Mouse (Mus musculus) forebrain, embryonic 15.5 days (tissue): Measurements from ENCODE around the gene Ppcdc. TPM values are rescaled to one million over a fixed set of nuclear protein-coding genes. Genes with fewer than 3 reads are reported as not detected.

Source experiments
- ATAC-seq: fragments of 200-750 bp; cut with Nextera tagmentation; replicated peaks from 2 replicates; pipeline ENCODE4 v1.8.0; 2017; ENCODE audit warnings: mild to moderate bottlenecking, moderate TSS enrichment, moderate library complexity
- H3K27ac ChIP-seq: fragments of 300-500 bp; sonication (generic); replicated peaks from 2 replicates; pipeline ENCODE4 v1.5.1; 2015; ENCODE audit warnings: mild to moderate bottlenecking, inconsistent platforms
- H3K27me3 ChIP-seq: fragments of 300-500 bp; sonication (generic); 2 replicates; pipeline ENCODE4 v1.6.1; 2015; ENCODE audit warnings: inconsistent platforms
- H3K36me3 ChIP-seq: fragments of 300-500 bp; sonication (generic); 2 replicates; pipeline ENCODE4 v1.6.1; 2015; ENCODE audit warnings: mild to moderate bottlenecking, inconsistent platforms
- H3K4me1 ChIP-seq: fragments of 300-500 bp; sonication (generic); 2 replicates; pipeline ENCODE4 v1.6.1; 2015; ENCODE audit warnings: inconsistent platforms
- H3K4me2 ChIP-seq: fragments of 300-500 bp; sonication (generic); replicated peaks from 2 replicates; pipeline ENCODE4 v1.6.1; 2015; ENCODE audit warnings: mild to moderate bottlenecking, inconsistent platforms
- H3K4me3 ChIP-seq: fragments of 300-500 bp; sonication (generic); 2 replicates; pipeline ENCODE4 v1.5.1; 2015; ENCODE audit warnings: mild to moderate bottlenecking, inconsistent platforms
- H3K9ac ChIP-seq: fragments of 300-500 bp; sonication (generic); replicated peaks from 2 replicates; pipeline ENCODE4 v1.6.1; 2015; ENCODE audit warnings: mild to moderate bottlenecking, inconsistent platforms
- H3K9me3 ChIP-seq: fragments of 300-500 bp; sonication (generic); 2 replicates; pipeline ENCODE4 v1.6.1; 2016; ENCODE audit warnings: inconsistent platforms
- WGBS: fragments of 180-500 bp; shearing (Covaris S2); methylation state at CpG from one replicate; pipeline ENCODE4 v1.1.7; 2015; ENCODE audit warnings: mixed read lengths; 5-methylcytosine and 5-hydroxymethylcytosine counted together
- polyA plus RNA-seq: library from polyadenylated mRNA; unstranded; fragments of >200 nt; fragmentation: Nextera tagmentation; extraction: Ambion mirVana; gene quantifications from 2 replicates; pipeline ENCODE4 v1.2.1, GENCODE M21; 2015

Ppcdc gene
- polyA plus RNA-seq, 1 experiment from 2014 or later, result 29.5 TPM

DNA sequence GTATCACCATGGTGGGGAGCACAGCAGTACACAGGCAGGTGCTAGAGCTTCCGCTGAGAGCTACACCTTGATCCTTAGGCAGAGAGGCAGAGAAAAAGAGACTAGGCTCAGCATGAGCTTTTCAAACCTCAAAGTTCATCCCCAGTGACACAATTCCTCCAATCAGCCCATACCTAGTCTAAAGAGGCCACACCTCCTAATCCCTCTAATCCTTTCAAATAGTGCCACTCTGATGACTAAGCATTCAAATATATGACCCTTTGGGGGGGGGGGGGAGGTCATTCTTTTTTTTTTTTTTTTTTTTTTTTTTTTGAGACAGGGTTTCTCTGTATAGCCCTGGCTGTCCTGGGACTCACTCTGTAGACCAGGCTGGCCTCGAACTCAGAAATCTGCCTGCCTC is 41.2 kb downstream of the Ppcdc start:
- H3K4me3 ChIP-seq, result no peak overlapping the region
- no peak overlapping the region for H3K9ac ChIP-seq
- no peaks in the 10 kb centered on the region for H3K4me1 ChIP-seq
- H3K27me3 ChIP-seq, result no peaks in the 10 kb centered on the region
- 95% methylated on average over 2 of the region's 2 CpGs for WGBS
- ATAC-seq, result no peak
- H3K4me2 ChIP-seq, result no peak overlapping the region
- no peak overlapping the region for H3K27ac ChIP-seq
- no peaks in the 10 kb centered on the region for H3K36me3 ChIP-seq
- peaks cover 7% of the 10 kb centered on the region; the same call in 1 of the 2 replicates for H3K9me3 ChIP-seq

DNA sequence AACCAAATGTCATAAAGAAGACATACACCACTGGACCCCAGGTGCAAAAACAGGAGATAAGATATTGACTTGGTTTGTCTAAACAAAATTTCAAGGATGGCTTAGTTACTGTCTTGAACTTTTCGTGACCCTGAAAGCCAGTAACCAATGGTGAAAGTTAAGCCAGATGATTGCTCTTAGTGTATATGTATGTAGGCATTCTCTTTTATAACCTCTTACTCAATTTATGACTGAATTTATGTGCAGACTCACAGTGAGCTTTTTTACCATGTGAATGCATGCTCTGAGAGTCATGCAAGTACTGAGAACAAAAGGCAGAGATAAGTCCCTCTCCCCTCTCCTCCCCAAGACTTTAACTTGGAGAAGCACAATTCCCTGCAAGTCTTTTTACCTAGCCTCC is 47.0 kb downstream of the Ppcdc start:
- no peak overlapping the region for H3K4me2 ChIP-seq
- H3K27ac ChIP-seq, result no peak overlapping the region
- no peak for ATAC-seq
- no peaks in the 10 kb centered on the region for H3K36me3 ChIP-seq
- H3K9me3 ChIP-seq, result no peaks in the 10 kb centered on the region
- no peaks in the 10 kb centered on the region for H3K27me3 ChIP-seq
- no peaks in the 10 kb centered on the region for H3K4me1 ChIP-seq
- whole genome bisulfite sequencing, result 87% methylated on average over 1 of the region's 1 CpGs
- H3K4me3 ChIP-seq, result no peak overlapping the region
- H3K9ac ChIP-seq, result no peak overlapping the region

DNA sequence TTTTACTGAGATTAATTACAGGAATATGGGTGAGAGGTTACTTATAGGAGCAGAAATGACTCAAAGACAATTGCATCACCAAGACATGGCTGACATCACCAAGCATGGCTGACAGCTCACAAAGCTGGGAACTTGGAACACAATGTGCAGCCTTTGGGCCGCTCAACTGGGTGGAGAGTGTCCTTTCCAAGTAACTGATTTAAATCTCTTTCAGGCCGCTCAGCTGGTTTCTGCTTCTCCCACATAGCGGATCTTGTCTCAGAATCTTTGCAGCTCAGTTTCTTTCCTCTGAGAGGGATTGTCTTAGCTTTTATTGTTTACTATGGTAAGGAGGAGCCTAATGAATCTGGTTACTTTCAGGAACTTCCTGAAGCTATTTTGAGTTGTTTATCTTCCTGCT is 49.1 kb downstream of the Ppcdc start:
- H3K36me3 ChIP-seq, result no peaks in the 10 kb centered on the region
- no peak overlapping the region for H3K27ac ChIP-seq
- no peaks in the 10 kb centered on the region for H3K9me3 ChIP-seq
- ATAC-seq, result no peak
- WGBS, result 69% methylated on average over 3 of the region's 3 CpGs
- no peaks in the 10 kb centered on the region for H3K4me1 ChIP-seq
- H3K27me3 ChIP-seq, result no peaks in the 10 kb centered on the region
- H3K9ac ChIP-seq, result no peak overlapping the region
- no peak overlapping the region for H3K4me2 ChIP-seq
- H3K4me3 ChIP-seq, result no peak overlapping the region

- Histone ChIP-seq H3K4me3 (no peak overlapping the region), H3K9me3 (no peaks in the 10 kb centered on the region), H3K27me3 (no peaks in the 10 kb centered on the region), H3K9ac (no peak overlapping the region), H3K36me3 (no peaks in the 10 kb centered on the region), H3K27ac (no peak overlapping the region), H3K4me2 (no peak overlapping the region), H3K4me1 (no peaks in the 10 kb centered on the region)
- WGBS, result 18% methylated on average over 1 of the region's 1 CpGs
- ATAC-seq, result no peak
These were observed 50.8 kb downstream of the Ppcdc start for GRCm38 (mm10) chr9:57389131-57389530.

GRCm38 (mm10) chr9:57386926-57387325 is 53.0 kb downstream of the Ppcdc start:
- WGBS, result 89% methylated on average over 4 of the region's 4 CpGs

GRCm38 (mm10) chr9:57384621-57385020 is 55.3 kb downstream of the Ppcdc start:
- no peak for ATAC-seq
- 88% methylated on average over 2 of the region's 2 CpGs for WGBS

More at GRCm38 (mm10) chr9:57386926-57387325, 53.0 kb downstream of the Ppcdc start:
- Histone ChIP-seq H3K4me1 (no peaks in the 10 kb centered on the region), H3K27ac (no peak overlapping the region), H3K27me3 (no peaks in the 10 kb centered on the region), H3K4me3 (no peak overlapping the region), H3K9me3 (no peaks in the 10 kb centered on the region), H3K36me3 (no peaks in the 10 kb centered on the region), H3K9ac (no peak overlapping the region), H3K4me2 (no peak overlapping the region)
- no peak for ATAC-seq

DNA sequence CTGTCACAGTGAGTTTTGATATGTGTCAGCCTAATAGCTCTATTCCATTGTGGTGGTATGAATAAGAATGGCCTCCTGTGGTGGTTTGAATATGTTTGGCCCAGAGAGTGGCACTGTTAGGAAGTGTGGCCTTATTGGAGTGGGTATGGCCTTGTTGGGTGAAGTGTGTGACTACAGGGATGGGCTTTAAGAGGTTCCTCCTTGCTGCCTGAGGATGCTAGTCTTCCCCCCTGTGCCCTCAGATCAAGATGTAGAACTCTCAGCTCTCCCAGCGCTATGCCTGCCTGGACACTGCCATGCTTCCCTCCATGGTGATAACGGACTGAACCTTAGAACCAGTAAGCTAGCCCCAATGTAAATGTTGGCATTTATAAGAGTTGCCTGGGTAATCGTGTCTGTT is 78.9 kb downstream of the Ppcdc start:
- Histone ChIP-seq H3K27ac (no peak overlapping the region), H3K4me3 (no peak overlapping the region), H3K27me3 (no peaks in the 10 kb centered on the region), H3K4me1 (no peaks in the 10 kb centered on the region), H3K9ac (no peak overlapping the region), H3K9me3 (no peaks in the 10 kb centered on the region), H3K36me3 (no peaks in the 10 kb centered on the region), H3K4me2 (no peak overlapping the region)
- 92% methylated on average over 3 of the region's 3 CpGs for WGBS
- ATAC-seq, result no peak

More at GRCm38 (mm10) chr9:57384621-57385020, 55.3 kb downstream of the Ppcdc start:
- H3K36me3 ChIP-seq, result no peaks in the 10 kb centered on the region
- no peak overlapping the region for H3K4me2 ChIP-seq
- H3K4me3 ChIP-seq, result no peak overlapping the region
- H3K9ac ChIP-seq, result no peak overlapping the region
- no peaks in the 10 kb centered on the region for H3K4me1 ChIP-seq
- H3K27me3 ChIP-seq, result no peaks in the 10 kb centered on the region
- no peaks in the 10 kb centered on the region for H3K9me3 ChIP-seq
- no peak overlapping the region for H3K27ac ChIP-seq

DNA sequence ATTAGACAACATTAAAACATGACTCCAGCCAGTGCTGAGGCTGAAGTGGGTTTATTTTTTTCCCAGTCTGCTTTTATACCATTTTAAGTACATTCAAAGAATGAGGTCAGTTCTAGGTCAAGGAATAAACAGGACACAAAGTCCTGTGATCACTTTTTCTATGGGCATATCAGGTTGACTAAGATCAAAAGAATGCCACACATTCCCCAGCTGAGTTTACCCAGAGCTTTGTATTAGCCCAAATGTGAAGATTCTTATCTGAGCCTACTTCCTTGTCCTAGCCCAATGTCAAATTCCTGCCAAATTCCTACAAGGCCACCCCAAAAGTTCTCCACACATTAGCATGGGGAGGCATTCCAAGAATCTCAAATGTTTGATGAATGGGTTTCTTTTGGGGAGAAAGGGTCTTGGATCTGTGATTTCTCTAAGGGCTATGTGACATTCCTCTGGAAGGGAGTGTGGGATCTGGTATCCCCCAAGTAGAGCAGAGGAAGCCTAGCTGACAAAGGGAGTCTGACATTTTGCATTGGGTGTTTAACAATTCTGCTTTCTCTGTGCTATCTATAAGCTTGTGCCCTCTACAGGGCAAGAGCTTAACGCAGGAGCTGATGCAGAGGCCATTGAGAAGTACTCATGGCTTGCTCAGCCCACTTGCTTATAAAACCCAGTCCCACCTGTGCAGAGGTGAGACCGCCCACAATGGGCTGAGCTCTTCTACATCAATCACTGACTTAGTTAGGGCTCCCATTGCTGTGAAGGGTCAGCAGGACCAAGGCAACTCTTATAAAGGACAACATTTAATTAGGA is 85.3 kb downstream of the Ppcdc start:
- Histone ChIP-seq H3K9me3 (no peaks in the 10 kb centered on the region), H3K36me3 (no peaks in the 10 kb centered on the region), H3K4me3 (no peak overlapping the region), H3K4me1 (no peaks in the 10 kb centered on the region), H3K27ac (no peak overlapping the region), H3K27me3 (no peaks in the 10 kb centered on the region), H3K4me2 (no peak overlapping the region), H3K9ac (no peak overlapping the region)
- no peak for ATAC-seq
- 62% methylated on average over 2 of the region's 2 CpGs for WGBS

DNA sequence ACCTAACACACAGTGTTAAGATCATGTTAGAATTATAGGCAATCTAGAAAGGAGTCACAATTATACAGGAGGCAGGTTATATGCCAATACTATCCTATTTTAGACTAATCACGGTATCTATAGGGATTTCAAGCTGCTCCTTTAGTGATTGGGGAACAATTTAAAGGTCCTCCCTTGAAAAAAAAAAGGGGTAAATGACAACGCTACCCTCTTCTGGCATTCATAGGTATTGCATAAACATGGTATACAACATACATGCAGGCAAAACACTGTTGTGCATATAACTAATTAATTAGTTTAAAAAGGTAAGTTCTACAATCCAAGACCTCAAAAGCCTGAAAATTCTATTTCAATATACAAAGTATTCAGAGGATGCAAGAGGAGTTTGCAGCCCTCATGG is 88.6 kb downstream of the Ppcdc start:
- no peaks in the 10 kb centered on the region for H3K4me1 ChIP-seq
- no peaks in the 10 kb centered on the region for H3K9me3 ChIP-seq
- no peak overlapping the region for H3K27ac ChIP-seq
- WGBS, result 58% methylated on average over 2 of the region's 2 CpGs
- no peak for ATAC-seq
- no peak overlapping the region for H3K4me3 ChIP-seq
- no peaks in the 10 kb centered on the region for H3K36me3 ChIP-seq
- H3K9ac ChIP-seq, result no peak overlapping the region
- no peaks in the 10 kb centered on the region for H3K27me3 ChIP-seq
- H3K4me2 ChIP-seq, result no peak overlapping the region

- no peaks in the 10 kb centered on the region for H3K27me3 ChIP-seq
- no peaks in the 10 kb centered on the region for H3K36me3 ChIP-seq
- H3K9me3 ChIP-seq, result no peaks in the 10 kb centered on the region
- WGBS, result 79% methylated on average over 1 of the region's 1 CpGs
- no peaks in the 10 kb centered on the region for H3K4me1 ChIP-seq
- H3K9ac ChIP-seq, result no peak overlapping the region
- no peak overlapping the region for H3K4me3 ChIP-seq
- H3K27ac ChIP-seq, result no peak overlapping the region
- no peak overlapping the region for H3K4me2 ChIP-seq
- ATAC-seq, result no peak
These were observed 94.0 kb downstream of the Ppcdc start for GRCm38 (mm10) chr9:57345902-57346301.

- no peak for ATAC-seq
- Histone ChIP-seq H3K27me3 (no peaks in the 10 kb centered on the region), H3K4me1 (no peaks in the 10 kb centered on the region), H3K9ac (no peak overlapping the region), H3K4me3 (no peak overlapping the region), H3K36me3 (no peaks in the 10 kb centered on the region), H3K4me2 (no peak overlapping the region), H3K9me3 (no peaks in the 10 kb centered on the region), H3K27ac (no peak overlapping the region)
- WGBS, result 79% methylated on average over 3 of the region's 3 CpGs
These were observed 96.2 kb downstream of the Ppcdc start for GRCm38 (mm10) chr9:57343752-57344151.

DNA sequence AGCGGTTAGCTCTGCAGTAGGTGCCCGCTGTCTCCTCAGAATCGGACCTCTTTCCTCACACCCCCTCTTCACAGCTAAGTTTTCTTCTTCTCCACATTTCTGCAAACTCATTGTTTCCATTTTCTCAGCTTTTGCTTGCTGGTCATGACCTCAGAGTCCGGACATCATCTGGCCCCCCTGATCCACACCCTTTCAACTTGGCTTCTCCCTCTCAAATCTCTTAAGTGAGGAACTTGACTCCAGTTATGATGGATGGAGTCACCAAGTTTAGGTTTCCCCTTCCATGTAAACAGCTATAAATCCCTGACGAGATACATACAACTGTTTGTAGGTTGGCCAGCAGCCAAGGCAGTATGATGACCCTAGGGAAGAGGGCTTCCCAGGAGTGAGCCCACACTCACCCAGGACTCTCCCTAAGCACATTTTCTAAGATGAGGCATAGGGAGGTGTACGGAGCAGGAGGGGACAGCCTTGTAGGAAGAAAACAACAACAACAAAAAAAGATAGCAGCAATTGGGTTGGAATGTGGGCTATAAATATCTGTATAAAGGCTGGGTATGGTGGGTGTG is 96.9 kb downstream of the Ppcdc start:
- Histone ChIP-seq H3K36me3 (no peaks in the 10 kb centered on the region), H3K9ac (no peak overlapping the region), H3K4me3 (no peak overlapping the region), H3K4me2 (no peak overlapping the region), H3K27me3 (no peaks in the 10 kb centered on the region), H3K27ac (no peak overlapping the region), H3K9me3 (no peaks in the 10 kb centered on the region), H3K4me1 (no peaks in the 10 kb centered on the region)
- no peak for ATAC-seq
- WGBS, result 84% methylated on average over 6 of the region's 6 CpGs

- ATAC-seq, result no peak
- Histone ChIP-seq H3K9me3 (no peaks in the 10 kb centered on the region), H3K27ac (no peak overlapping the region), H3K36me3 (no peaks in the 10 kb centered on the region), H3K4me3 (no peak overlapping the region), H3K4me1 (no peaks in the 10 kb centered on the region), H3K4me2 (no peak overlapping the region), H3K9ac (no peak overlapping the region), H3K27me3 (no peaks in the 10 kb centered on the region)
- 92% methylated on average over 3 of the region's 3 CpGs for WGBS
These were observed 97.7 kb downstream of the Ppcdc start for GRCm38 (mm10) chr9:57342186-57342585.
